Mouse (Mus musculus): ENCODE data around the gene Cxcr2. TPM values are rescaled to one million over a fixed set of nuclear protein-coding genes. Genes with fewer than 3 reads are reported as not detected.
"Not testable (repeated sequence)": the region's sequence is repeated elsewhere in the genome, so short reads cannot be mapped to it uniquely, and the experiment has no call there.

The Cxcr2 gene
- polyA plus RNA-seq, 1 experiment from 2014 or later: 0.15 TPM

- not testable (repeated sequence) for H3K9me3 ChIP-seq (ENCODE audit: control insufficient read depth, low read length); H3K4me2 ChIP-seq; H3K27me3 ChIP-seq (ENCODE audit: control insufficient read depth, insufficient read depth, low read length); DNase-seq (ENCODE audit: low spot score, missing footprints); H3K27ac ChIP-seq (ENCODE audit: low read depth, low read length); ATAC-seq (ENCODE audit: low FRiP score); H3K4me3 ChIP-seq (ENCODE audit: low read depth, low read length); H3K9ac ChIP-seq (ENCODE audit: low read length); H3K4me1 ChIP-seq (ENCODE audit: control insufficient read depth, insufficient read depth, low read length); H3K36me3 ChIP-seq (ENCODE audit: control insufficient read depth, insufficient read depth, low read length)
- WGBS: 74% methylated on average over 4 of the region's 5 CpGs
Observed at GRCm38 (mm10) chr1:74159613-74160012, 5.8 kb downstream of the Cxcr2 start.

DNA sequence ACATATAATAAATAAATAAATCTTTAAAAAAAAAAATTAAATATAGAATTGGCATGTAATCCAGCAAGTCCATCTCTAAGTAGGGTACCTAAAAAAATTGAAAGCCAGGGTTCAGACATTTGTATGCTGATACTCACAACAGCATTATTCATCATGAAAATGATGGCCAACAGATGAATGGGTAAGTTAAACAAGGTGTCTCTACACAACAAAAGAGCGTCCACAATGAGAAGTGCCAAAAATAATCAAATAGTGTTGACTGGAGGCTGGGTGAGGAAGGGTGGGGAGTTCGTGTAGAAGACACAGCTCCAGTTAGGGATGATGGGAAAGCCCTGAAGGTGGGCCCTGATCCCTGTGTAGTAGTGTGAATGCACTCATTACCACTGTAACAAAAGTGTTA is 6.2 kb downstream of the Cxcr2 start:
- DNase-seq (ENCODE audit: low spot score, missing footprints) (no peak), ATAC-seq (ENCODE audit: low FRiP score) (no peak)
- Histone ChIP-seq H3K4me1 (ENCODE audit: control insufficient read depth, insufficient read depth, low read length) (no peaks in the 10 kb centered on the region), H3K36me3 (ENCODE audit: control insufficient read depth, insufficient read depth, low read length) (no peaks in the 10 kb centered on the region), H3K9ac (ENCODE audit: low read length) (no peak overlapping the region), H3K9me3 (ENCODE audit: control insufficient read depth, low read length) (no peaks in the 10 kb centered on the region), H3K4me3 (ENCODE audit: low read depth, low read length) (no peak overlapping the region), H3K27ac (ENCODE audit: low read depth, low read length) (no peak overlapping the region), H3K4me2 (no peak overlapping the region), H3K27me3 (ENCODE audit: control insufficient read depth, insufficient read depth, low read length) (no peaks in the 10 kb centered on the region)
- 81% methylated on average over 2 of the region's 2 CpGs for WGBS

GRCm38 (mm10) chr1:74167136-74167535 is 13.3 kb downstream of the Cxcr2 start:
- ATAC-seq (ENCODE audit: low FRiP score) (no peak), DNase-seq (ENCODE audit: low spot score, missing footprints) (peak; percentile 37)
- no peak overlapping the region for H3K4me3 ChIP-seq (ENCODE audit: low read depth, low read length)
- H3K9ac ChIP-seq (ENCODE audit: low read length): no peak overlapping the region
- H3K4me2 ChIP-seq: no peak overlapping the region
- H3K27me3 ChIP-seq (ENCODE audit: control insufficient read depth, insufficient read depth, low read length): no peaks in the 10 kb centered on the region
- H3K36me3 ChIP-seq (ENCODE audit: control insufficient read depth, insufficient read depth, low read length): no peaks in the 10 kb centered on the region
- WGBS: 79% methylated on average over 5 of the region's 5 CpGs
- no peak overlapping the region for H3K27ac ChIP-seq (ENCODE audit: low read depth, low read length)
- H3K9me3 ChIP-seq (ENCODE audit: control insufficient read depth, low read length): no peaks in the 10 kb centered on the region
- H3K4me1 ChIP-seq (ENCODE audit: control insufficient read depth, insufficient read depth, low read length): no peaks in the 10 kb centered on the region

DNA sequence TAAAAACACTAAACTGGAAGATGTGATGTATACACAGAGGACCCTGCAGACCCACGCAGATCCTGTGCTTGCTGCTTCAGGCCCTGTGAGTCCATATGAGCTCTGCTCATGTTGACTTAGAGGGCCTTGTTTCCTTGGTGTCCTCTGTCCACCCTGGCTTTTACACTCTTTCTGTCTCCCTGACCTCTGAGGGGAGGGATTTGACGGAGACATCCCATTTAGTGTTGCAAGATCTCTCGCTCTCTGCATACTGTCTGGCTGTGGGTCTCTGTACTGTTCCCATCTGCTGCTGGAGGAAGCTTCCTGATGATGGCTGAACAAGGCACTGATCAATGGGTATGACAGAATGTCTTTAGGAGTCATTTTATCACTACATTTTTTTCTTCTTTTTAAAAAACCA is 15.9 kb downstream of the Cxcr2 start:
- H3K4me2 ChIP-seq: no peak overlapping the region
- peak; percentile 64 for DNase-seq (ENCODE audit: low spot score, missing footprints)
- no peaks in the 10 kb centered on the region for H3K27me3 ChIP-seq (ENCODE audit: control insufficient read depth, insufficient read depth, low read length)
- H3K36me3 ChIP-seq (ENCODE audit: control insufficient read depth, insufficient read depth, low read length): no peaks in the 10 kb centered on the region
- no peak overlapping the region for H3K4me3 ChIP-seq (ENCODE audit: low read depth, low read length)
- no peaks in the 10 kb centered on the region for H3K4me1 ChIP-seq (ENCODE audit: control insufficient read depth, insufficient read depth, low read length)
- no peak overlapping the region for H3K9ac ChIP-seq (ENCODE audit: low read length)
- WGBS: 84% methylated on average over 3 of the region's 3 CpGs
- H3K27ac ChIP-seq (ENCODE audit: low read depth, low read length): no peak overlapping the region
- H3K9me3 ChIP-seq (ENCODE audit: control insufficient read depth, low read length): no peaks in the 10 kb centered on the region
- no peak for ATAC-seq (ENCODE audit: low FRiP score)

DNA sequence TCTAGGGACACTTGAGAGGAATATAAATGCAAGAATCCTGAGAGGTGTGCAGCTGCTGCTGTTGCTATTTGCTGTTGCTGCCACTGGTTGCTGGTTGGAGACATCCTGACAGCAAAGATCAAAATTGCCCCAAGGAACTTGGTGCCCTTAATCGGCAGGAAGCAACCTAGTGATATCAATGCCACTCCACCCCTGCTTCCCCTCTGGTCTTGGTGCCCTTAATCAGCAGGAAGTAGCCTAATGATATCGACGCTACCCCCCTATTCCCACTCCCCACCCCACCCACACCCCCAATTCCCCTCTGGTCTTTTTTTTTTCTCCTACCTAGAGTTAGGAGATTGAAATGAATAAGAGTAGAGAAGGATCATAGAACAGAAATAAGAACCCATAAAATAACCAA is 18.9 kb downstream of the Cxcr2 start:
- Histone ChIP-seq H3K27ac (ENCODE audit: low read depth, low read length) (no peak overlapping the region), H3K9ac (ENCODE audit: low read length) (no peak overlapping the region), H3K4me2 (no peak overlapping the region), H3K4me1 (ENCODE audit: control insufficient read depth, insufficient read depth, low read length) (no peaks in the 10 kb centered on the region), H3K9me3 (ENCODE audit: control insufficient read depth, low read length) (no peaks in the 10 kb centered on the region), H3K36me3 (ENCODE audit: control insufficient read depth, insufficient read depth, low read length) (no peaks in the 10 kb centered on the region), H3K4me3 (ENCODE audit: low read depth, low read length) (no peak overlapping the region), H3K27me3 (ENCODE audit: control insufficient read depth, insufficient read depth, low read length) (no peaks in the 10 kb centered on the region)
- ATAC-seq (ENCODE audit: low FRiP score): no peak
- DNase-seq (ENCODE audit: low spot score, missing footprints): no peak
- 93% methylated on average over 3 of the region's 3 CpGs for WGBS

GRCm38 (mm10) chr1:74175731-74176130 is 21.9 kb downstream of the Cxcr2 start:
- 84% methylated on average over 4 of the region's 4 CpGs for WGBS
- no peak overlapping the region for H3K4me3 ChIP-seq (ENCODE audit: low read depth, low read length)
- H3K27ac ChIP-seq (ENCODE audit: low read depth, low read length): no peak overlapping the region
- no peaks in the 10 kb centered on the region for H3K9me3 ChIP-seq (ENCODE audit: control insufficient read depth, low read length)
- no peaks in the 10 kb centered on the region for H3K27me3 ChIP-seq (ENCODE audit: control insufficient read depth, insufficient read depth, low read length)
- H3K4me2 ChIP-seq: no peak overlapping the region
- no peak overlapping the region for H3K9ac ChIP-seq (ENCODE audit: low read length)
- peak; percentile 41 for DNase-seq (ENCODE audit: low spot score, missing footprints)
- no peak for ATAC-seq (ENCODE audit: low FRiP score)
- H3K4me1 ChIP-seq (ENCODE audit: control insufficient read depth, insufficient read depth, low read length): no peaks in the 10 kb centered on the region
- H3K36me3 ChIP-seq (ENCODE audit: control insufficient read depth, insufficient read depth, low read length): no peaks in the 10 kb centered on the region

GRCm38 (mm10) chr1:74178618-74179017 is 24.8 kb downstream of the Cxcr2 start:
- H3K27me3 ChIP-seq (ENCODE audit: control insufficient read depth, insufficient read depth, low read length): no peaks in the 10 kb centered on the region
- no peak for DNase-seq (ENCODE audit: low spot score, missing footprints)
- no peak overlapping the region for H3K27ac ChIP-seq (ENCODE audit: low read depth, low read length)
- H3K4me2 ChIP-seq: no peak overlapping the region
- no peak for ATAC-seq (ENCODE audit: low FRiP score)
- H3K9ac ChIP-seq (ENCODE audit: low read length): no peak overlapping the region
- 94% methylated on average over 3 of the region's 3 CpGs for WGBS
- no peak overlapping the region for H3K4me3 ChIP-seq (ENCODE audit: low read depth, low read length)
- H3K36me3 ChIP-seq (ENCODE audit: control insufficient read depth, insufficient read depth, low read length): no peaks in the 10 kb centered on the region
- H3K4me1 ChIP-seq (ENCODE audit: control insufficient read depth, insufficient read depth, low read length): no peaks in the 10 kb centered on the region
- H3K9me3 ChIP-seq (ENCODE audit: control insufficient read depth, low read length): no peaks in the 10 kb centered on the region

GRCm38 (mm10) chr1:74179624-74180408 is 26.0 kb downstream of the Cxcr2 start:
- no peaks in the 10 kb centered on the region for H3K36me3 ChIP-seq (ENCODE audit: control insufficient read depth, insufficient read depth, low read length)
- no peaks in the 10 kb centered on the region for H3K9me3 ChIP-seq (ENCODE audit: control insufficient read depth, low read length)
- H3K4me1 ChIP-seq (ENCODE audit: control insufficient read depth, insufficient read depth, low read length): no peaks in the 10 kb centered on the region
- H3K4me2 ChIP-seq: no peak overlapping the region
- H3K9ac ChIP-seq (ENCODE audit: low read length): no peak overlapping the region
- 72% methylated on average over 9 of the region's 9 CpGs for WGBS
- no peak overlapping the region for H3K4me3 ChIP-seq (ENCODE audit: low read depth, low read length)
- H3K27me3 ChIP-seq (ENCODE audit: control insufficient read depth, insufficient read depth, low read length): no peaks in the 10 kb centered on the region
- no peak overlapping the region for H3K27ac ChIP-seq (ENCODE audit: low read depth, low read length)
- ATAC-seq (ENCODE audit: low FRiP score): no peak
- peak; percentile 71 for DNase-seq (ENCODE audit: low spot score, missing footprints)

GRCm38 (mm10) chr1:74181462-74181861 is 27.7 kb downstream of the Cxcr2 start:
- whole genome bisulfite sequencing: 81% methylated on average over 2 of the region's 2 CpGs
- no peak overlapping the region for H3K4me3 ChIP-seq (ENCODE audit: low read depth, low read length)
- no peaks in the 10 kb centered on the region for H3K4me1 ChIP-seq (ENCODE audit: control insufficient read depth, insufficient read depth, low read length)
- no peaks in the 10 kb centered on the region for H3K27me3 ChIP-seq (ENCODE audit: control insufficient read depth, insufficient read depth, low read length)
- no peaks in the 10 kb centered on the region for H3K36me3 ChIP-seq (ENCODE audit: control insufficient read depth, insufficient read depth, low read length)
- DNase-seq (ENCODE audit: low spot score, missing footprints) (peak; percentile 49), ATAC-seq (ENCODE audit: low FRiP score) (no peak)
- H3K27ac ChIP-seq (ENCODE audit: low read depth, low read length): no peak overlapping the region
- no peak overlapping the region for H3K9ac ChIP-seq (ENCODE audit: low read length)
- no peaks in the 10 kb centered on the region for H3K9me3 ChIP-seq (ENCODE audit: control insufficient read depth, low read length)
- H3K4me2 ChIP-seq: no peak overlapping the region

All from midbrain, embryonic 11.5 days (tissue).